Mouse (Mus musculus) common myeloid progenitor, adult 5-6 weeks (primary cell): ENCODE measurements around the gene Col25a1. TPM values are rescaled to one million over a fixed set of nuclear protein-coding genes. Genes with fewer than 3 reads are reported as not detected.

ENCODE experiments used
- ATAC-seq: replicated peaks from 2 replicates; pipeline ENCODE4 v1.8.0; 2016; ENCODE audit warnings: low read depth, mild to moderate bottlenecking, moderate TSS enrichment, inconsistent platforms; ENCODE audit not compliant: poor library complexity, severe bottlenecking
- total RNA-seq: library from RNA; stranded (forward); fragments of 200-1000, 187-1606 nt; gene quantifications from 2 replicates; pipeline ENCODE4 v1.2.3, GENCODE M21; 2017

Gene Col25a1
- total RNA-seq, 1 experiment from 2014 or later: not detected

- ATAC-seq: no peak
These were observed 28.6 kb downstream of the Col25a1 start for GRCm38 (mm10) chr3:130159906-130160305.

GRCm38 (mm10) chr3:130160902-130161301, 29.6 kb downstream of the Col25a1 start:
- no peak for ATAC-seq

GRCm38 (mm10) chr3:130161323-130161917, 30.1 kb downstream of the Col25a1 start:
- no peak for ATAC-seq

GRCm38 (mm10) chr3:130166875-130167274, 35.6 kb downstream of the Col25a1 start:
- ATAC-seq: no peak

GRCm38 (mm10) chr3:130172764-130173163, 41.5 kb downstream of the Col25a1 start:
- no peak for ATAC-seq

- ATAC-seq: peak; percentile 79
These were observed 49.1 kb downstream of the Col25a1 start for GRCm38 (mm10) chr3:130180181-130180940.

- peak; percentile 36 for ATAC-seq
These were observed 49.8 kb downstream of the Col25a1 start for GRCm38 (mm10) chr3:130180964-130181590.

GRCm38 (mm10) chr3:130181591-130181980, 50.3 kb downstream of the Col25a1 start:
- no peak for ATAC-seq

- ATAC-seq: no peak
These were observed 51.1 kb downstream of the Col25a1 start for GRCm38 (mm10) chr3:130182450-130182849.

- no peak for ATAC-seq
These were observed 53.8 kb downstream of the Col25a1 start for GRCm38 (mm10) chr3:130185111-130185510.

GRCm38 (mm10) chr3:130187588-130187987, 56.3 kb downstream of the Col25a1 start:
- ATAC-seq: no peak

GRCm38 (mm10) chr3:130193450-130193849, 62.1 kb downstream of the Col25a1 start:
- no peak for ATAC-seq

GRCm38 (mm10) chr3:130214631-130215030, 83.3 kb downstream of the Col25a1 start:
- ATAC-seq: no peak

GRCm38 (mm10) chr3:130216141-130216540, 84.8 kb downstream of the Col25a1 start:
- no peak for ATAC-seq

- ATAC-seq: no peak
These were observed 85.3 kb downstream of the Col25a1 start for GRCm38 (mm10) chr3:130216646-130217045.

GRCm38 (mm10) chr3:130217705-130218104, 86.4 kb downstream of the Col25a1 start:
- no peak for ATAC-seq

GRCm38 (mm10) chr3:130218232-130218728, 87.0 kb downstream of the Col25a1 start:
- peak; percentile 69 for ATAC-seq

- ATAC-seq: no peak
These were observed 89.5 kb downstream of the Col25a1 start for GRCm38 (mm10) chr3:130220811-130221210.

GRCm38 (mm10) chr3:130228186-130228585, 96.9 kb downstream of the Col25a1 start:
- ATAC-seq: no peak

GRCm38 (mm10) chr3:130232944-130233343, 101.6 kb downstream of the Col25a1 start:
- no peak for ATAC-seq

GRCm38 (mm10) chr3:130235233-130235632, 103.9 kb downstream of the Col25a1 start:
- peak; percentile 54 for ATAC-seq
